Mouse (Mus musculus): ENCODE data around the gene Rpp25. TPM values are rescaled to one million over a fixed set of nuclear protein-coding genes. Genes with fewer than 3 reads are reported as not detected.

Rpp25 gene
- polyA plus RNA-seq, 1 experiment = 0.61 TPM

DNA sequence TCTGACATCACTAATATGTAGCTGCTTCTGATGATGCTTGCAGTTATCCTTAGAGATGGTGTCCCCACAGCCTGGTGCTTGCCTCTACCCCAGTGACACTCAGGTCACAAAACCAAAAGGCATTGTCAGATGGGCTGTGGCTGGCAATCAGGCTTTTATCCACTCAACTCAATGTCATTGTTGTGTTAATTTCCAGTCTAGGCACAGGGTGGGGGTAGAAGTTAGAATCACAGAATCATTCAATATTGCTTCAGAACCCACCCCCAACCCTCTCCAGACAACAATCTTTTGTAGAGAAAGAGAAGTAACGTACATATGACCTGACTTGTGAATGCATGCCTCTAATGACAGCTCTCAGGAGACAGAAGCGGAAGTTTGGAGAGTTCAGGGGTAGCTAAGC, 6.8 kb downstream of the Rpp25 start:
- Histone ChIP-seq H3K4me3 (ENCODE audit: insufficient read depth, low read length) (no peak overlapping the region), H3K4me1 (ENCODE audit: control insufficient read depth, insufficient read depth, low read length) (peaks cover 6% of the 10 kb centered on the region; the same call in 1 of the 2 replicates), H3K27ac (ENCODE audit: insufficient read depth, low read length) (no peak overlapping the region)
- TF ChIP-seq CTCF (IDR thresholded peaks at IDR 0.05; ENCODE audit: borderline replicate concordance, insufficient read depth, low read length) = no peak

DNA sequence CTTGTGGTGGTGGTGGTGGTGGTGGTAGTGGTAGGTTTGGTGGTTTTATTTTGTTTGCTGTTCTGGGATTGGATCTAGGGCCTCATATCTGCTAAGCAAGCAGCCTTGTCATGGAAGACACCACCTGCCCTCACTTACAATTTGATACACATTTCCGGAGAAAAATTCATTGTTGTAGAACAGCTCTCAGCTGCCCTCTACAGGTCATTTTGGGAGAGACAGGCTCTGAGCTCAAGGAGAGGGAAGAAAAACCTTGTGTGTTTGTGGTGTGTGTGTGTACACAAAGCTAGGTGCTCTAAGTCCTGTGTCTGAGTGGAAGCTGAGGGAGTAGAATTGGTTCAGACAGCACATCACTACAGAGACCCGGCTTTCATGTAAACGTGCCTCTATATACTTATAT, 13.3 kb downstream of the Rpp25 start:
- H3K27ac ChIP-seq (ENCODE audit: insufficient read depth, low read length) = no peak overlapping the region
- H3K4me1 ChIP-seq (ENCODE audit: control insufficient read depth, insufficient read depth, low read length) = no peaks in the 10 kb centered on the region
- no peak overlapping the region for H3K4me3 ChIP-seq (ENCODE audit: insufficient read depth, low read length)
- TF ChIP-seq CTCF (IDR thresholded peaks at IDR 0.05; ENCODE audit: borderline replicate concordance, insufficient read depth, low read length) = no peak
- no peak for TF ChIP-seq POLR2A (IDR thresholded peaks at IDR 0.05; ENCODE audit: low read depth, low read length)

DNA sequence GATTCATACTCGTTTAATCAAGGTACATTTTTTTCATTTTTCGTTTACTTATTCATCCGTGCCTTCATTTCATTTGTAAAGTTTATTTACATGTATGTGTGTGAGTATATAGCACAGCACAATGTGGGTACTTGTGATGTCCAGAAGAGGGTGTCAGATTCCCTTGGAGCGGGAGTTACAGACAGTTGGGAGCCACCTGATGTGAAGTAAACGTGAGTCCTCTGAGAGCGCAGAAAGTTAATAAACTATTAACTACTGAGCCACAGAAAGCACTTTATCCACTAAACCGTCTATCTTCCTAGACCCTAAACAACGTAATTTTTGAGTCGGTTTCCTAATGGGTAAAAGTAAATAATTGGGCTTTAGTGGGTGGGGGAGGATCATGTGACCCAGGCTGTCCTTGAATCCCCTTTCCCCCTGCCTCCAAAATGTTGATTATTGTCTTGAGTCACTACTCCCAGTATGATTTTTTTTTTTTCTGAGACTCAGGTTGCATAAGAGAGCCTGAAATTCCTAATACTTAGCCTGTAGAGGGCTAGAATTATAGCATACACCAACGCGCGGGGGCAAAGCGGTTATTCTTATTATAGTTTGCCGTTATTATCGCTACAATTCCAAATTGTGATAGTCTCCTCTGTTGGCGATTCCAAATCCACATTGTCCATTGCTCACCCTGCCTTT, 16.7 kb downstream of the Rpp25 start:
- Histone ChIP-seq H3K27ac (ENCODE audit: insufficient read depth, low read length) (peak overlapping the region; percentile 49; the same call in 1 of the 2 replicates), H3K4me3 (ENCODE audit: insufficient read depth, low read length) (peak overlapping the region; percentile 53), H3K4me1 (ENCODE audit: control insufficient read depth, insufficient read depth, low read length) (peaks cover 5% of the 10 kb centered on the region; the same call in 1 of the 2 replicates)
- no peak for TF ChIP-seq POLR2A (IDR thresholded peaks at IDR 0.05; ENCODE audit: low read depth, low read length)
- TF ChIP-seq CTCF (IDR thresholded peaks at IDR 0.05; ENCODE audit: borderline replicate concordance, insufficient read depth, low read length) = no peak

DNA sequence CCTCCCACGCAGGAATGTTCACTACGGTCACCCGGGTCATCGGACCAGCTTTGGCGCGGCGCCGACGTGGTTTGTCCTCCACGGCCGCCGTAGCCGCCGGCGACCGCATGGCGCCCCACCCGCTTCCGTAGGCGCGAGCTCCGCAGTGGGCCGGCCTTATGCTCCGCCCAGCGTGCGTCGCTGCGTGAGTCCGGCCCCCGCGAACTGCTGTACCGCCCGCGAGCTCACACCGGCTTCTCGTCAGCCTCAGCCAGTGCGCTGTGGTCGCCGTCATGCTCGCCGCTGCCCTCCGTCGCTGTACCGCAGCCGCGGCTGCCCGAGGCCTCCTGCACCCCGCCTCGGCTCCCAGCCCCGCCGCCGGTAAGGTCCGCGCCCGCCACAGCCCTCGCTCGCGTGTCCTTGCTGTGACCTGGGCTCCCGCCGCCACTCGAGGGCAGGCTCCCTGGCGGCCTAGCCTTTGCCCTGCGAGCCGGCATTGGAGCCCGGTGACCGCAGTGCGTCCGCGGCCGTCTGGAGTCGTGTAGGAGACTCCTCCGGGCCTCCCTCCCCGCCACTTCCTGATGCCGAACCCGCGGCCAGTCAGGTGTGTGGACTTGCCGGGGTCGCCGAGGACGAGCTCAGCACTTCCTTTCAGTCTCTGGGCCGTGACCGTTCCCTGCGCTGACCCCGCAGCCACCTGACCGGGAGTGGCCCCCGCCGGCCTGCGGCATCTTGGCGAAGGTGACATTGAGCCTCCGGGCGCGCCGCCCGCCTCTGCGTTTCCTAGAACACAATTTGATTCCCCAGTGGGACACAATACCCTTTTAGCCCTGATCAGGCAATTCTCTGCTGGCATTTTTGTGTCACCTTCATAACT, 17.5 kb downstream of the Rpp25 start, which contains the start of gene Cox5a:
Gene Cox5a (plus strand): TSS at position 219 of the 856 bp plus-strand sequence.
- TF ChIP-seq CTCF (IDR thresholded peaks at IDR 0.05; ENCODE audit: borderline replicate concordance, insufficient read depth, low read length) (no peak), POLR2A (IDR thresholded peaks at IDR 0.05; ENCODE audit: low read depth, low read length) (peak; percentile 99)
- H3K27ac ChIP-seq (ENCODE audit: insufficient read depth, low read length) = peak within 1 kb of the TSS; percentile 70
- H3K4me3 ChIP-seq (ENCODE audit: insufficient read depth, low read length) = peak within 1 kb of the TSS; percentile 99
- peaks cover 11% of the 10 kb centered on the region; the same call in 1 of the 2 replicates for H3K4me1 ChIP-seq (ENCODE audit: control insufficient read depth, insufficient read depth, low read length)

DNA sequence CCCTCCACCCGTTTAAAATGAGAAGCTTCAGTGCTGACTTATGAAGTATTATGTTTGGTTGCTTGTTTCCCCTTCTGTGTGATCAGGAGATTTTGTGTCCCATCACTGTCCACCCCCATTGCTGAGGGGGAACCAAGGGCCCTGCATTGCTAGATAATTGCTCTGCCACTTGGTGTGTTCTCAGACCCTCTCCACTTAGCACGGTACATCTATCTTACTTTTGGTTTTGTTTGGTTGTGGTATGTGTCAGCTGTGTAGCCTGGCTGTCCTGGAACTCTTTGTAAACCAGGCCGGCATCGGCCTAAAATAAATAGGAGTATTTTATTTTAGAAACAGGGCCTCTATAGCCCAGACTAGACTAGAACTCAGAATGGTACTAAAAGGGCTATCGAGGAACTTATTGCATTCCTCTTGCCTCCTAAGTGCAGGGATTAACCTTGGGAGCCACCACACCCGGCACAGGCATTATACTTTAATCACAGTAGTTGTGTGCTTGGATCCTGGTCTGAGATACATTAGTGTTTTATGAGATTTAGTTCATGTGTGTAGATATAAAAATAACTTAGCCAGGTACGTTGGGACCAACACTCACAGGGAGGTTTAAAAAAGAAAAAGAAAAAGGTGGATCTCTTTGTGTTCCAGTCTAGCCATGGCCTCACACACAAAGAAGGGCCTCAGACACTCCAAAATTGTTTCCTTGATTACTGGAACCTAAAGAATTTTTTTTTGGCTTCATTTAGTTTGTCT, 18.5 kb downstream of the Rpp25 start:
- TF ChIP-seq CTCF (IDR thresholded peaks at IDR 0.05; ENCODE audit: borderline replicate concordance, insufficient read depth, low read length) (no peak), POLR2A (IDR thresholded peaks at IDR 0.05; ENCODE audit: low read depth, low read length) (no peak)
- Histone ChIP-seq H3K27ac (ENCODE audit: insufficient read depth, low read length) (no peak overlapping the region; the same call in 1 of the 2 replicates), H3K4me3 (ENCODE audit: insufficient read depth, low read length) (peak overlapping the region; percentile 99), H3K4me1 (ENCODE audit: control insufficient read depth, insufficient read depth, low read length) (peaks cover 11% of the 10 kb centered on the region; the same call in 1 of the 2 replicates)

DNA sequence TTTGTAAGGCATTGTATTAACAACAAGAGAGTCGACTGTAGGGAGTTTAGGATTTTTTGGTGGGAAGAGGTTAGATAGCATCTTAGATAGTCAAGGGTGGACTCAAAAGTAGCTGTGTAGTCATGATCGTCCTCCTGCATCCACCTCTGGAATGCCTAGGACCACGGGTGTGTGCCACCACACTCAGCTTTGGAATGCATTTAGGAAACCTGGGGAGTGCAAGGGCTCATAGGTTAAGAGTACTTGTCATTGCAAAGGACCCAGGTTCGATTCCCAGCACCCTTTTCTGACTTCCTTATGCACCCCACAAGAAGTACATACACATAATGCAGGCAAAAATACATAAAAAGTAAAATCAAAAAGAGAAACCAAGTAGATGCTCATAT, 19.0 kb downstream of the Rpp25 start:
- Histone ChIP-seq H3K4me1 (ENCODE audit: control insufficient read depth, insufficient read depth, low read length) (peaks cover 11% of the 10 kb centered on the region; the same call in 1 of the 2 replicates), H3K4me3 (ENCODE audit: insufficient read depth, low read length) (peak overlapping the region; percentile 99), H3K27ac (ENCODE audit: insufficient read depth, low read length) (no peak overlapping the region)
- TF ChIP-seq POLR2A (IDR thresholded peaks at IDR 0.05; ENCODE audit: low read depth, low read length) = no peak
- TF ChIP-seq CTCF (IDR thresholded peaks at IDR 0.05; ENCODE audit: borderline replicate concordance, insufficient read depth, low read length) = no peak

DNA sequence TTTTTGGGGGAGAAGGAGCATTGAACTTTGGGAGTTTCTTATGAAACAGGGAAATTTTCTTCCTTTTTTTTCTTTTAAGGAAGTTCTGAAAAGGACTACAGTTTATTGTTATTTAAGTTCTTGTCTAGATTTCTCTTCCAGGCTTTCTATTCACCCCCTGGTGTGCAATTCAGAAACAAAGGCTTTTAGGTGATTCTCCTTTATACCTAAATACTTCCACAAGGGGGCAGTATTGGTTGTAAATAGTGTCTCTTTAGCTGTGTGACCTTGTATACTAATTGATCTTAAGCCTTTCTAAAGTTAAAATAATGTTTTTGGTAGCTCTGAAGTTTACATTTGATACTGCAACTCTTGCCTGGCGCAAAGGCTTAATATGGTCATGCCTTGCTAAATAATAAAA, 19.9 kb downstream of the Rpp25 start:
- peaks cover 11% of the 10 kb centered on the region; the same call in 1 of the 2 replicates for H3K4me1 ChIP-seq (ENCODE audit: control insufficient read depth, insufficient read depth, low read length)
- TF ChIP-seq CTCF (IDR thresholded peaks at IDR 0.05; ENCODE audit: borderline replicate concordance, insufficient read depth, low read length) = no peak
- no peak for TF ChIP-seq POLR2A (IDR thresholded peaks at IDR 0.05; ENCODE audit: low read depth, low read length)
- no peak overlapping the region for H3K4me3 ChIP-seq (ENCODE audit: insufficient read depth, low read length)
- no peak overlapping the region for H3K27ac ChIP-seq (ENCODE audit: insufficient read depth, low read length)

DNA sequence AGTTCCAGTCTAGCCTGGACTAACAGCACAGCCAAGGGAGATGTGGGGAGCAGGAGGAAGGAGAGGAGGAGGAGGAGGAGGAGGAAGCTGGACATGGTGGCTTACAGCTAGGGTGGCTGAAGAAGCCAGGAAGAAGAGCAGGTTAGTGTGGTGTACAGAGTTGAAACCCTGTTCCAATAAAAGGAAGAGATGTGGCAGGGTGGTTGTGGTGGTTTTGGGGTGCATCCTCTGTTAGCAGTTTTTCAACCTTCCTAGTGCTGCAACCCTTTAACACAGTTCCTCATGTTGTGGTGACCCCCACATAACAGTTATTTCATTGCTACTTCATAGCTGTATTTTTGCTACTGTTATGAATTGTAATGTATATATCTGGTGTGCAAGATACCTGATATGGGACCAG, 20.6 kb downstream of the Rpp25 start:
- no peak overlapping the region for H3K27ac ChIP-seq (ENCODE audit: insufficient read depth, low read length)
- peaks cover 11% of the 10 kb centered on the region; the same call in 1 of the 2 replicates for H3K4me1 ChIP-seq (ENCODE audit: control insufficient read depth, insufficient read depth, low read length)
- no peak overlapping the region for H3K4me3 ChIP-seq (ENCODE audit: insufficient read depth, low read length)
- TF ChIP-seq POLR2A (IDR thresholded peaks at IDR 0.05; ENCODE audit: low read depth, low read length) (no peak), CTCF (IDR thresholded peaks at IDR 0.05; ENCODE audit: borderline replicate concordance, insufficient read depth, low read length) (no peak)

DNA sequence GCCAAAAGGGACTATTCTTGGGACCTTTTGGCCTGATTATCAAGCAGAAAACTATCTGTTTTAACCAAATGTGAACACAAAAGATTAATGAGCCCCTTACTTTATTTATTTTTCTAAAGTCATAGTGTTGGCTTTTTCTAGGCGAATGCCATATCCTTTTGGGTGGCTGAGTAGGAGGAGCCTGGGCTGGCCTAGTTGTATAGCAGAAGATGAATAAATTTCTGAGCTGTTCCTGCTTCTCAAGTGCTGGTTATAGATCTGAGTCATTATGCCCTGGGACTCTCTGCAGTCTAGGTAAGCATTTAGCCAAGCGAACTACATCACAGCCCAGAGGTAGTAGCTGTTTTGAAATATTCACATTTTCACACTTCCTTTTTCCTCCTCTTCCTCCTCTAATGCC, 21.7 kb downstream of the Rpp25 start:
- Histone ChIP-seq H3K27ac (ENCODE audit: insufficient read depth, low read length) (no peak overlapping the region), H3K4me1 (ENCODE audit: control insufficient read depth, insufficient read depth, low read length) (peaks cover 11% of the 10 kb centered on the region; the same call in 1 of the 2 replicates), H3K4me3 (ENCODE audit: insufficient read depth, low read length) (no peak overlapping the region)
- no peak for TF ChIP-seq CTCF (IDR thresholded peaks at IDR 0.05; ENCODE audit: borderline replicate concordance, insufficient read depth, low read length)
- no peak for TF ChIP-seq POLR2A (IDR thresholded peaks at IDR 0.05; ENCODE audit: low read depth, low read length)
